Mouse (Mus musculus) embryonic fibroblast, embryonic 13.5 days (primary cell): ENCODE data around the gene Gbx1. TPM values are rescaled to one million over a fixed set of nuclear protein-coding genes. Genes with fewer than 3 reads are reported as not detected.

Source experiments
- H3K27ac ChIP-seq: 2 replicates; pipeline ENCODE4 v1.5.1; 2012; ENCODE audit warnings: low read length, control low read depth, inconsistent platforms; ENCODE audit not compliant: insufficient read depth
- H3K4me1 ChIP-seq: 2 replicates; pipeline ENCODE4 v1.6.1; 2011; ENCODE audit warnings: low read length; ENCODE audit not compliant: control insufficient read depth, insufficient read depth
- H3K4me3 ChIP-seq: 2 replicates; pipeline ENCODE4 v1.5.1; 2011; ENCODE audit warnings: mild to moderate bottlenecking, control low read depth, low read length; ENCODE audit not compliant: insufficient read depth
- CTCF ChIP-seq: IDR thresholded peaks from 2 replicates; pipeline ENCODE4 v1.5.1; 2011; ENCODE audit warnings: mild to moderate bottlenecking, control low read depth, low read length, moderate library complexity, borderline replicate concordance; ENCODE audit not compliant: insufficient read depth
- POLR2A ChIP-seq: IDR thresholded peaks from 2 replicates; pipeline ENCODE4 v1.6.1; 2011; ENCODE audit warnings: low read depth, mild to moderate bottlenecking, control low read depth, low read length, moderate library complexity
- polyA plus RNA-seq: library from polyadenylated mRNA; stranded (reverse); fragments of >200 nt; gene quantifications from 2 replicates; pipeline ENCODE4 v1.2.4, GENCODE M21; 2011; ENCODE audit warnings: low read depth; ENCODE audit not compliant: missing spikeins, insufficient read length

The Gbx1 gene
- polyA plus RNA-seq, 1 experiment: not detected

DNA sequence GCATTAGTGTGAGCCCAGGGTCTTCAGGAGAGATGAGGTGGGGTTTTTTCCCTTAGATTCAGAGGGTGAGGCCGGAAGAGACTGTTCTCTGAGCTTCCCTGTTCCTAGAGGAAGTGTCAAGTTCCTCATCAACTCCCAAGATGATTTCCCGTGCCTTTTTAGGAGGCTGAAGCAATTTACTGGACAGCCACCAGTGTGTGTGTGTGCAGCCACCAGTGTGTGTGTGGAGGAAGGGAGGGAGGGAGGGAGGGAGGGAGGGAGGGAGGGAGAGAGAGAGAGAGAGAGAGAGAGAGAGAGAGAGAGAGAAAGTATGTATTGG, 73.1 kb downstream of the Gbx1 start:
- TF ChIP-seq POLR2A (no peak), CTCF (no peak)
- H3K27ac ChIP-seq: no peak overlapping the region
- peak overlapping the region; percentile 62 for H3K4me3 ChIP-seq
- H3K4me1 ChIP-seq: peaks cover 11% of the 10 kb centered on the region

DNA sequence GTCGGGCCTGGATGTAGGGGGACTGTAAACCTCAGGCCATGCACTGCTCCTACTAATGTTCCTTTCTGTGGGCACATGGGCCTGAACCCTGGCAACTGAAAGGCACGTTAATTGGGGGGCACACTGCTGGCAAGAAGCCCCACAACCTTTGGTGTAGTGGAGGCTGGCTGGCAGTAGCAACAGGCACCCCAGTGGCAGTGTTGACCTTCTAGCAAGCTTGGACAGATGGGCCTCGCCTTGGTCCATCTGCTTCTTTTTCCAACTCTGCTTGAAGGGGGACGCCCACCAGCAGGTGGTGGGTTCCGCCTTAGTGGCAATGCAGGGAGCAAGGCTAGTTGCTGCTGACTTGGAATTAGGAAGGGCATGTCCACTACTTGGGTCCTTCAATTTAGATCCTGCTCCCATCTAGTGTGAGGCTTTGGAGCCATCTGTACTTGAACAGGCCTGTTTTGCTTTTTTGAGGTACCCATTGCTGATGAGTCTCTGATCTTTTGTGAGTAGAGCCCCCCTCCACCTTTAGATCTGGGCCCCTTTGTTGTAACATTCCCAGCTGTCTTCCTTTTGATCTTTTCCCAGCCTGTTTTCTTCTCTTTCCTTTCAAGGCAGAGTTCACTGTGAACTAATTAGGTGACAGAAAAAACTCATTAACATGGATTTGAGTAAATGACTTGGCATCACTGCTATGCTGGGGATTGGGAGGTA, 73.6 kb downstream of the Gbx1 start:
- TF ChIP-seq POLR2A: no peak
- peak overlapping the region; percentile 62 for H3K4me3 ChIP-seq
- H3K27ac ChIP-seq: no peak overlapping the region
- H3K4me1 ChIP-seq: peaks cover 11% of the 10 kb centered on the region

Other genes starting within 250 kb of the Gbx1 start
- 2.2 and 2.9 TPM in 2 replicates for gene Kcnh2, start 175.6 kb downstream of the Gbx1 start, polyA plus RNA-seq
- 0.12 TPM in 1 of 2 replicates, not detected in the other for gene Nos3, start 162.4 kb downstream of the Gbx1 start, polyA plus RNA-seq
- gene Atg9b, start 135.1 kb downstream of the Gbx1 start, polyA plus RNA-seq: 0.39 and 1.0 TPM in 2 replicates
- 10.6 and 11.7 TPM in 2 replicates for gene Abcb8, start 133.5 kb downstream of the Gbx1 start, polyA plus RNA-seq
- 2.3 and 3.5 TPM in 2 replicates for gene Asic3, start 113.8 kb downstream of the Gbx1 start, polyA plus RNA-seq
- gene Cdk5, start 103.7 kb downstream of the Gbx1 start, polyA plus RNA-seq: 70.7 and 76.7 TPM in 2 replicates
- 59.0 and 69.3 TPM in 2 replicates for gene Slc4a2, start 103.4 kb downstream of the Gbx1 start, polyA plus RNA-seq
- 63.3 and 91.1 TPM in 2 replicates for gene Fastk, start 81.9 kb downstream of the Gbx1 start, polyA plus RNA-seq
- gene Tmub1, start 79.3 kb downstream of the Gbx1 start, polyA plus RNA-seq: 5.9 and 9.8 TPM in 2 replicates
- gene Agap3, start 75.0 kb downstream of the Gbx1 start, polyA plus RNA-seq: 31.2 and 38.7 TPM in 2 replicates
- gene Asb10, start 13.8 kb upstream of the Gbx1 start, polyA plus RNA-seq: not detected in 2 replicates
- not detected in 2 replicates for gene 4931409K22Rik, start 29.6 kb upstream of the Gbx1 start, polyA plus RNA-seq
- gene Abcf2, start 50.3 kb upstream of the Gbx1 start, polyA plus RNA-seq: 69.3 and 73.4 TPM in 2 replicates
- 45.5 and 54.6 TPM in 2 replicates for gene Chpf2, start 59.5 kb upstream of the Gbx1 start, polyA plus RNA-seq
- gene Smarcd3, start 97.2 kb upstream of the Gbx1 start, polyA plus RNA-seq: 22.9 and 27.8 TPM in 2 replicates
- 42.9 and 49.5 TPM in 2 replicates for gene Nub1, start 158.3 kb upstream of the Gbx1 start, polyA plus RNA-seq
- gene Wdr86, start 203.5 kb upstream of the Gbx1 start, polyA plus RNA-seq: 1.1 TPM in 1 of 2 replicates, not detected in the other
- not detected in 2 replicates for gene Crygn, start 230.8 kb upstream of the Gbx1 start, polyA plus RNA-seq